Mouse (Mus musculus) right cerebral cortex, postnatal 4 days (tissue): ENCODE results near the gene Rabggta.

Source experiments
- DNase-seq: peaks from one replicate; pipeline ENCODE4 v3.0.0-alpha.2; 2022

Gene Rabggta

DNA sequence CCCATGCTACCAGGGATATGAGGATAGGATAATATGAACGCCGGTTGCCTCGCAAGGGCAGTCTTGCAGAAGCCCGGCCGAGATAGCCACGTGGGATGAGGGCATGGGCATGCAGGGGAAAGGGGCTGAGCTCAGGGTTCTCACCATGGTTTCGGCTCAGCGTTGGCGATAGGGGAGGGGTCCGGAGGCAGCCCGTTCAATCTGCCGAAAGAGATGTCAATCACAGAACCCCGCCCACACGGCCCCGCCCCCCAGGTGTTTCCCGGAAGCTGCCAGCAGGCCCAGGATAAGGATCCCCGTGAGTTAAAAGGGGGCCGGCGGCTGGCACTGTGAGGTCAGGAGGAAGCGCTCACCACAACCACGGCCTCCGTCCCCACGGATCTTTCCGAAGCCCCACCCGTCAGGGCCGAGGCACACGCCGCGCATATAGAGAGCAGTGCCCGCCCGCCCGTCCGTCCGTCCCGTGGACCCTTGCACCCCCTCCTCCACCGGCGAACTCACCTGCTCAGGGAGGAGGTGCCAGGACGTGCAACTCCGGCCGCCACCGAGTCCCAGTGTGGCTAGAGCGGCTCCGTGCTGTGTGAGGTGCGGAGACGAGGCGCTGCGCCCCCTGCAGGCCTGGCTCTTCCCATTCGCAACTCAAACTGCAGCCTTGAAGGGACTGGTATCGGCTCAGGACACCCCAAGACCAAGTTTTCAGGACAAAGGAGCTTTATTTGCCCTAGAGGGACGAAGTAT lies at the start of gene Rabggta:
TSS of gene Rabggta (minus strand) at position 564 of the 738 bp plus-strand sequence.
- DNase-seq = peak; percentile 96

GRCm38 (mm10) chr14:55769087-55769703 lies 47.1 kb upstream of the Rabggta start:
- no peak for DNase-seq

GRCm38 (mm10) chr14:55768555-55768954 lies 46.5 kb upstream of the Rabggta start:
- no peak for DNase-seq

GRCm38 (mm10) chr14:55767519-55768414 lies 45.7 kb upstream of the Rabggta start:
- peak; percentile 50 for DNase-seq

- no peak for DNase-seq
Observed at GRCm38 (mm10) chr14:55765696-55766095, 43.6 kb upstream of the Rabggta start, which contains the start of gene Ltb4r1. TSS of gene Ltb4r1 (plus strand) at chr14:55765962.

- DNase-seq = no peak
Observed at GRCm38 (mm10) chr14:55763166-55763565, 41.1 kb upstream of the Rabggta start.

DNA sequence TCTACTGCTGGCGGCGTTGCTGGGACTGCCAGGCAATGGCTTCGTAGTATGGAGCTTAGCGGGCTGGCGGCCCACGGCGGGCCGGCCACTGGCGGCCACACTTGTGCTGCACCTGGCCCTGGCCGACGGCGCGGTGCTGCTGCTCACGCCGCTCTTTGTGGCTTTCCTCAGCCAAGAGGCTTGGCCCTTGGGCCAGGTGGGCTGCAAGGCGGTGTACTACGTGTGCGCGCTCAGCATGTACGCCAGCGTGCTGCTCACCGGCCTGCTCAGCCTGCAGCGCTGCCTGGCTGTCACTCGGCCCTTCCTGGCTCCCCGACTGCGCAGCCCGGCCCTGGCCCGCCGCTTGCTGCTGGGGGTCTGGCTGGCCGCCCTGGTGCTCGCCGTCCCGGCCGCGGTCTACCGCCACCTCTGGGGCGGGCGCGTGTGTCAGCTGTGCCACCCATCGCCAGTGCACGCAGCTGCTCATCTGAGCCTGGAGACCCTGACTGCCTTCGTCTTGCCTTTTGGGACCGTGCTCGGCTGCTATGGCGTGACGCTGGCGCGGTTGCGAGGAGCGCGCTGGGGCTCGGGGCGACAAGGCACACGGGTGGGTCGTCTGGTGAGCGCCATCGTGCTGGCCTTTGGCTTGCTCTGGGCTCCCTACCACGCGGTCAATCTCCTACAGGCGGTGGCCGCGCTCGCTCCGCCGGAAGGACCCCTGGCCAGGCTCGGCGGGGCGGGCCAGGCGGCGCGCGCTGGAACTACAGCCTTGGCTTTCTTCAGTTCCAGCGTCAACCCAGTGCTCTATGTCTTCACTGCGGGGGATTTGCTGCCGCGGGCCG lies 40.1 kb upstream of the Rabggta start:
- DNase-seq = peak; percentile 67

DNA sequence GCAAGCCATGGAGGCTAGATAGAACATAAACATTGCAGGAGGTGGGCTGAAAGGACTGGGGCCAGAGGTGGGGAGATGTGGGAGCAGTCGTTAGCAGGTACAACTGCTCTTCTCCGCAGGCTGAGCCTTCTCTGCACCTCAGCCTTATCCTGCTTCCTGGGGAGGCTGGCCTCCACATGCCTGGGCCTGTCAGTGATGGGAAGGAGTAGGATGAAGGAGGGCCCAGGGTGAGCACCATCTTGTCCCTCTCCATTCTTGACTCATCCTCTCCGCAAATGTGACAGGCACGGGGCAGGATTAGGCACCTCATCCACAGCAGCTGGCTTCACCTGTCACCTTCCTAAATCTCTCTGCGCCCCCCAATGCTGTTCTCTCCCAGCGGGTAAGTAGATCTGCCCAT lies 39.1 kb upstream of the Rabggta start, which contains the start of gene Ltb4r2:
TSS of gene Ltb4r2 (plus strand) at position 266 of the 400 bp plus-strand sequence.
- DNase-seq = no peak

DNA sequence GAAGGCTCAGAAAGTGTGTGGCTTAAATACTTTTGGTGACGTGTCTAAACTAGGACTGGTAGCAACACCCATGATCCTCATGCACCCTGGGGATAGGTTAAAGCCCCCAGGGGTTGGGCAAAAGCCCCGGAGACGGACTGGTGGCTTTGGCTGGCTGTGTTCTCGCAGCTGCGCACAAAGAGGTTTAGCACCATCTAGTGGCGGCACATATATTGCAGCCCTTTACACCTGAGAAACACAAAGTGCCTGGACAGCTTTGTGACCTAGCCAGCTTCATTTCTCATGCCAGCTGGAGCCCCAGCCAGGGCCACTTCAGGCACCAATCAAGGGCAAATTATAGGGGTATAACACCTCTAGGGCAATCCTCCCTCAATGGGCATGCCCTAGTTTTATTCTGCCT lies 38.1 kb upstream of the Rabggta start:
- DNase-seq = peak; percentile 88

DNA sequence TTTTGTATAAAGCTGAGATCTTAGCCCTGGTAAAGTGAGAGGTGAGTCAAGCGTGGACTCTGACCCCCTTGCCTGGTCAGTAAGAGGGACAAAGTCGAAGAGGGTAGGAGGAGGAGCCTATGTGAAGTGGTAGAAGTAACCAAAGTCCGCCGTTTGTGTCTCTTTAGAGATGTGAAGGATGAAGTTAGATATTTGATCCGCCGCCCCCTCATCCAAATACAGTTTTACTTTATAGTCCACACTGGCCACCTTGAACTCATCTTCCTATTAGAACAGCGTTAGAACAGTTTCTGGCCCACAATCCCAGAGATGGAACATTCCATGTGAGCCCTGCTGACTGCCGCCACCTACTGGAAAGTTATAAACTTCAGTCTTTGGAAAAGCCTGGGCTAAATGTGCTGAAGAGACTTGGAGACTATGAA lies 36.3 kb upstream of the Rabggta start, which contains the start of gene Cideb:
TSS of gene Cideb (minus strand) at position 96 of the 422 bp plus-strand sequence.
- peak; percentile 34 for DNase-seq

DNA sequence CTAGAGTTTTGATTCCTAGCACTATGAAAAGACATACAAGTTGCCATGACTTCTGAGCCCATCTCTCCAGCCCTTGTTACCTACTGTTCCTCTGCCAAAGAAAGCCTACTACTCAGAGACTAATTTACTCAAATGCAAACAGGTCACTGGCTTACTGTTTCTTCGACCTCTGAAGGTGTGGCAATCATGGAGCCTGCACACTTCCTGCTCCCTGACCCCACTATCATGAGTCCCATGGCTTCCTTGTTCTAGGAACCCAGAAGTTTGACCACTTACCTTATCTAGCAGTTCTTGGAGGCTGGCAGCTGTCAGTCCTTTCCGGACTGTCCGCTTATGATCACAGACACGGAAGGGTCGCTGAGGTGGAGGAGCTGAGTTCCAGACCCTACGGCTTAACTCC lies 35.5 kb upstream of the Rabggta start:
- DNase-seq = no peak

DNA sequence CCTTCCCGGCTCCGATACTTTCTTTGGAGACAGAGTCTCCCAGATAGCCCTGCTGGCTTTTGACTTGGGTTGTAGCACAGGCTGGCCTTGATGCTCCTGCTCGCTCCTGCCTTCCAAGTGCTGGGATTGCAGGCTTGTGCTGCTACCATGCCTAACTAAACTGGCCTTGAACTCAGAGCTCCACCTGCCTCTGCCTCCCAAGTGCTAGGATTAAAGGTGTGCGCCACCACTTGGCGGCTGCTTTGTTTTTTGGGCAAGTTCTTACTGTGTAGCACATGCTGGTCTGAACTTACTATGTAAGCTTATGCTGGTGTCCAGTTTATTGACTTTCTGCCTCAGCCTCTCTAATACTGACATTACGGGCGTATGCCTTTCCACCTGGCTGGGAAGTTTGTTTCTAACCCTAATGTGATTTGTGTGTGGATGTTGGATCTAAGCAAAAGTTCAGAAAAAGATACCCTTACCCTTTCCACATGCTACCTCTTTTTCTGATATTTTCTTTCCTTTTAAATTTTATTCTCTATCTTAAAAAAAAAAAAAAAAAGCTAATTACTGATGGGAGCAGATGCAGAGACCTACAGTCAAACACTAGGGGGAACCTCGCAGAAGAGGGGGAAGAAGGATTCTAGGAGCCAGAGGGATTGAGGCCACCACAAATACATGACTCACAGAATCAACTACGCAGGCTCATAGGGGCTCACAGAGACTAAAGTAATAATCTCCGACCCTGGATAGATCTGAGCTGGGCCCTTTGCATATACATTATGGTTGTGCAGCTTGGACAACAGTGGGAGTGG lies 25.2 kb upstream of the Rabggta start:
- DNase-seq = no peak

GRCm38 (mm10) chr14:55745861-55746237 lies 23.8 kb upstream of the Rabggta start:
- DNase-seq = no peak

- peak; percentile 85 for DNase-seq
Observed at GRCm38 (mm10) chr14:55745180-55745860, 23.3 kb upstream of the Rabggta start, which contains the start of the genes Dhrs1 and Nop9. TSS of gene Dhrs1 (minus strand) at chr14:55745690. TSS of gene Nop9 (plus strand) at chr14:55745693.

- peak; percentile 90 for DNase-seq
Observed at GRCm38 (mm10) chr14:55743711-55744110, 21.6 kb upstream of the Rabggta start.

DNA sequence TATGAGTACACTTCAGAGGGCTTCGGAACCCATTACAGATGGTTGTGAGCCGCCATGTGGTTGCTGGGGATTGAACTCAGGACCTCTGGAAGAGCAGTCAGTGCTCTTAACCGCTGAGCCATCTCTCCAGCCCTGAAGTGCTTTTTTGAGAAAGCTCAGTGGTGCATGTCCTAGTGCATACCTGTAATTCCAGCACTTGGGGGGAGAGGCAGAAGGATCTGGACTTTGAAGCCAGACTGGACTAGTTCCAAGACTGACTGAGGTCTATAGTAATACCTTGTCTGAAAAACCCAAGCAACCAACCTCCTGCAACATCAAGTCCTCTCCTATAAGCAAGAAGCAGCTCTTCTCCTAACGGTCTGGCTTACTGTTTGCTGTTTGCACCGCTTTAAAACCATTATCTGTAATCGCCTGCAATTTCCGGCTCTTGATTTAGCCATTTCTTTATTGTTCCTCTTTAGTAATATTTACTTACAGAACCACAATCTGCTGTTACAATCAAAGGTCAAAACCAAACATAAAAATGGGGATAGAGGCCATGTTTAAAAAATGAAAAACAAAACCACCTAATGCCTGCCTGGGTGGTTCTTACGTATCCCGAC lies 15.1 kb upstream of the Rabggta start:
- no peak for DNase-seq

- no peak for DNase-seq
Observed at GRCm38 (mm10) chr14:55735758-55736157, 13.7 kb upstream of the Rabggta start.

DNA sequence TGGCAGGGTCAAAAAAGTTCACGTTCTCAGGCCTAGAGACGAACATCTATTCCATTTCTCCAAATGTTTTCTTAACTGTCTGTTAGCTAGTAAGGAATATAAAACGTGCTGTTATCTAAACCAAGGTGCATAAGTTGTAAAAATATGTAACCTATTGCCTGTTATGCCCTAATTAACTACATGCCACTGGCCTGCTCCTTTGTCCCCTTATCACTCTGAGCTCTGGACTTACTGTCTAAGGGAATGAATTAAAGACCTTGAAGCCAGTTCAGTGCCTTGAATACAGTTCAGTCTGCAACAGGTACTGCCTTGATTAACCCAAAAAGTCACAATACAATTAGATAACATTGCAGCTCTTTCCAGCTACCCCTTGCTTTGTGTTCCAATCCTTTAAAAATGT lies 13.3 kb upstream of the Rabggta start:
- no peak for DNase-seq

DNA sequence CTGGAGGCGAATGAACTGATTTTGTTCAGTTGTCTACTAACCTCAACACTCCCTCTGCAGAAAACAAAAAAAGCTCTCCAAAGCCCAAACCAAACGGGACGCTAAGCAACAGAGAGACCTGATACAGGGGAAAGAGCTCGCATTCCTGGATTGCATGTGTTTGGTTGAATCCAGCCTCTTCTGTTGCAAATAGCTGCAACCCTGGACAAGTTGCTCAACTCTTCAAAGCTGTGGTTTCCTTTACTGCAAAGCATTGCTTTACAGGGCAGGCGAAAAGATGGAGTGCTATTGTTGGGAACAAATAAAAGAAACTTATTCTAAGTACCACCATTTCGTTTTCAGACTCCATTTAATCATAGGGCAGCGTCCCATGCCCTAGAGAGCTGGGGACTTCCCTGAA lies 12.8 kb upstream of the Rabggta start:
- no peak for DNase-seq

- DNase-seq = no peak
Observed at GRCm38 (mm10) chr14:55733889-55734288, 11.8 kb upstream of the Rabggta start.
